Mouse (Mus musculus) kidney, adult 2 months (tissue): ENCODE measurements at regions not wholly inside any gene's neighbourhood (a gene's known extent, or its start where the extent isn't known, plus 50 kb on each side); places are given as distances from the start of the nearest gene placed in this dataset.
"Not testable (repeated sequence)": the region's sequence is repeated elsewhere in the genome, so short reads cannot be mapped to it uniquely, and the experiment has no call there.

Experiments used
- DNase-seq: peaks from one replicate; pipeline ENCODE4 v3.0.0; 2021
- H3K27ac ChIP-seq: fragments of 200-500 bp; 2 replicates; pipeline ENCODE4 v1.5.1; 2012; ENCODE audit warnings: low read depth, low read length, control low read depth, inconsistent platforms; ENCODE audit not compliant: insufficient read depth
- H3K27me3 ChIP-seq: fragments of 200-500 bp; replicated peaks from 2 replicates; pipeline ENCODE4 v1.6.1; 2012; ENCODE audit warnings: mild to moderate bottlenecking, moderate library complexity, low read length, inconsistent platforms; ENCODE audit not compliant: control insufficient read depth, insufficient read depth
- H3K36me3 ChIP-seq: fragments of 200-500 bp; 2 replicates; pipeline ENCODE4 v1.6.1; 2012; ENCODE audit warnings: mild to moderate bottlenecking, moderate library complexity, low read length, inconsistent platforms; ENCODE audit not compliant: control insufficient read depth, insufficient read depth
- H3K4me1 ChIP-seq: fragments of 200-500 bp; 2 replicates; pipeline ENCODE4 v1.6.1; 2011; ENCODE audit warnings: low read length; ENCODE audit not compliant: control insufficient read depth, insufficient read depth
- H3K4me3 ChIP-seq: fragments of 200-500 bp; 2 replicates; pipeline ENCODE4 v1.5.1; 2011; ENCODE audit warnings: mild to moderate bottlenecking, low read depth, low read length, control low read depth; ENCODE audit not compliant: insufficient read depth
- CTCF ChIP-seq: fragments of 200-500 bp; conservative IDR thresholded peaks from 2 replicates; pipeline ENCODE4 v1.5.1; 2011; ENCODE audit warnings: low read depth, mild to moderate bottlenecking, control low read depth, low read length, moderate library complexity, mixed read lengths; ENCODE audit not compliant: insufficient read depth, insufficient read length
- POLR2A ChIP-seq: fragments of 200-500 bp; IDR thresholded peaks from one replicate; pipeline ENCODE4 v1.6.1; 2011; ENCODE audit warnings: low read depth, low read length, control low read depth
- WGBS: fragments of 180-500 bp; shearing (Covaris S2); methylation state at CpG from one replicate; pipeline ENCODE4 v1.1.7; 2018; 5-methylcytosine and 5-hydroxymethylcytosine counted together

DNA sequence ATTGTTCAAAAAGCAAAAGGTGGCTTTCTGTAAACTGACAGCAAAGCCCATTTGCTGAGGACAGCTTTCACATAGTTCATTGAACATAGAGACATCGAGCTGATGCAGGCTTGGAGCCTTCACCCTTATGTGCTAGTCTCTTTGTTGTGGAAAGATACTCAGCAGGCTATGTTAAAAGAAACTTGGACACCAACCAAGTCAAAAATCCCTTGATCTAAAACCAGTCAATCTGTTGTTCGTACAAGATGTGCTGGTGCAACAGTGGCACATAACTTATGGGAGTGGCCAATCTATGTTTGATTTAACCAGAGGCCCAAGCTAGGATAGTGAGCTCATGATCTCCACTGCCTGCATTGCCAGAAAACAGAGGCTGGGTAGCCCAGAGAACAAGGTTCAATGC, 462.6 kb downstream of the Cylc2 start:
- TF ChIP-seq POLR2A (no peak), CTCF (no peak)
- Histone ChIP-seq H3K36me3 (no peaks in the 10 kb centered on the region), H3K27me3 (no peaks in the 10 kb centered on the region), H3K4me3 (no peak overlapping the region), H3K27ac (no peak overlapping the region), H3K4me1 (no peaks in the 10 kb centered on the region)
- 64% methylated on average over 2 of the region's 2 CpGs for WGBS
- no peak for DNase-seq

DNA sequence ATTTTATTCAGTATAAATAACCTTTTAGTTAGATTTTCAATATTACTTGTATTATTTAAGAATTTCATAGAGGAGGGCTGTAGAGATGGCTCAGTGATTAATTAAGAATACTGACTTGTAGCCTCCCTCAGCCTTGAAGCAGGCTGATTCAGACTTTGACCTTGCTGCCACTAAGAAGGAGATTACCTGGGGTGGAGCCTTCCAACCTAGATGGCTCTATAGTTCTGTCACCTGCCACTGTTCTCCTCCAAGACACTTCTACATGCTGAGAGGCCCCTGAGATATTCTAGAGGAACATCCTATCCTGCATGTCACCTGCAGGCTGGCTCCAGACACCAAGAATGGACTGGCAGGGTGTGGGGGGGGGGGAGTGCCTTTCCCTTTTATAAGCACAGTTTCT, 466.9 kb downstream of the Cylc2 start:
- H3K4me1 ChIP-seq, H3K4me3 ChIP-seq, DNase-seq, H3K27ac ChIP-seq, H3K36me3 ChIP-seq, H3K27me3 ChIP-seq: not testable (repeated sequence)

- Histone ChIP-seq H3K36me3 (no peaks in the 10 kb centered on the region), H3K4me1 (no peaks in the 10 kb centered on the region), H3K27ac (no peak overlapping the region), H3K4me3 (no peak overlapping the region), H3K27me3 (no peaks in the 10 kb centered on the region)
- TF ChIP-seq POLR2A (no peak), CTCF (no peak)
- DNase-seq: no peak
- WGBS: 81% methylated on average over 3 of the region's 3 CpGs
Measured at GRCm38 (mm10) chr4:51686651-51687050, 470.2 kb downstream of the Cylc2 start.
